Mouse (Mus musculus): Measurements from ENCODE around the gene Peg3.
A peak's percentile ranks its signal among the peaks of the same experiment; 100 is the strongest.
"Not testable (repeated sequence)": the region's sequence is repeated elsewhere in the genome, so short reads cannot be mapped to it uniquely, and the experiment has no call there.

Peg3 gene

GRCm38 (mm10) chr7:6730241-6730640 is at the start of gene Peg3, which contains the start of gene Usp29:
TSS of gene Peg3 (minus strand) at chr7:6730431.
TSS of gene Usp29 (plus strand) at chr7:6730578.
- peak; percentile 42 for DNase-seq (ENCODE audit: low read depth)

- DNase-seq (ENCODE audit: low read depth), result no peak
These were observed 48.9 kb upstream of the Peg3 start for GRCm38 (mm10) chr7:6779172-6779571.

- DNase-seq (ENCODE audit: low read depth), result no peak
These were observed 47.5 kb upstream of the Peg3 start for GRCm38 (mm10) chr7:6777689-6778088.

- no peak for DNase-seq (ENCODE audit: low read depth)
These were observed 46.9 kb upstream of the Peg3 start for GRCm38 (mm10) chr7:6777107-6777506.

GRCm38 (mm10) chr7:6776314-6777059 is 46.3 kb upstream of the Peg3 start:
- DNase-seq (ENCODE audit: low read depth), result no peak

- DNase-seq (ENCODE audit: low read depth), result not testable (repeated sequence)
These were observed 43.7 kb upstream of the Peg3 start for GRCm38 (mm10) chr7:6773865-6774413.

- DNase-seq (ENCODE audit: low read depth), result no peak
These were observed 40.1 kb upstream of the Peg3 start for GRCm38 (mm10) chr7:6770286-6770685.

GRCm38 (mm10) chr7:6765240-6765639 is 35.0 kb upstream of the Peg3 start:
- no peak for DNase-seq (ENCODE audit: low read depth)

- DNase-seq (ENCODE audit: low read depth), result no peak
These were observed 29.9 kb upstream of the Peg3 start for GRCm38 (mm10) chr7:6760170-6760569.

GRCm38 (mm10) chr7:6759698-6760097 is 29.5 kb upstream of the Peg3 start:
- DNase-seq (ENCODE audit: low read depth), result no peak

GRCm38 (mm10) chr7:6756777-6757291 is 26.6 kb upstream of the Peg3 start:
- DNase-seq (ENCODE audit: low read depth), result no peak

- DNase-seq (ENCODE audit: low read depth), result no peak
These were observed 23.2 kb upstream of the Peg3 start for GRCm38 (mm10) chr7:6753440-6753839.

GRCm38 (mm10) chr7:6749196-6749595 is 19.0 kb upstream of the Peg3 start:
- no peak for DNase-seq (ENCODE audit: low read depth)

GRCm38 (mm10) chr7:6744281-6744904 is 14.2 kb upstream of the Peg3 start:
- no peak for DNase-seq (ENCODE audit: low read depth)

- no peak for DNase-seq (ENCODE audit: low read depth)
These were observed 5.8 kb upstream of the Peg3 start for GRCm38 (mm10) chr7:6736060-6736459.

GRCm38 (mm10) chr7:6731930-6732329 is 1.7 kb upstream of the Peg3 start:
- DNase-seq (ENCODE audit: low read depth), result no peak

GRCm38 (mm10) chr7:6731373-6731772 is 1.1 kb upstream of the Peg3 start:
- no peak for DNase-seq (ENCODE audit: low read depth)

GRCm38 (mm10) chr7:6730801-6731200 is 570 bp upstream of the Peg3 start:
- DNase-seq (ENCODE audit: low read depth), result no peak

GRCm38 (mm10) chr7:6729061-6729817 is 992 bp downstream of the Peg3 start:
- DNase-seq (ENCODE audit: low read depth), result peak; percentile 74

GRCm38 (mm10) chr7:6728263-6728931 is 1.8 kb downstream of the Peg3 start:
- DNase-seq (ENCODE audit: low read depth), result peak; percentile 77

- DNase-seq (ENCODE audit: low read depth), result peak; percentile 48
These were observed 2.7 kb downstream of the Peg3 start for GRCm38 (mm10) chr7:6727351-6728121.

Measured in c-Kit-positive CD71-positive TER-119-negative erythroid progenitor cells, embryonic 14.5 days (primary cell).